Mouse (Mus musculus) limb, embryonic 12.5 days (tissue): ENCODE results near the gene Olfr1487. TPM values are rescaled to one million over a fixed set of nuclear protein-coding genes. Genes with fewer than 3 reads are reported as not detected.
"Not testable (repeated sequence)": the region's sequence is repeated elsewhere in the genome, so short reads cannot be mapped to it uniquely, and the experiment has no call there.

Experiments used
- ATAC-seq: fragments of 200-750 bp; cut with Nextera tagmentation; 2 replicates; pipeline ENCODE4 v1.8.0; 2017; ENCODE audit warnings: low read depth, moderate TSS enrichment; ENCODE audit not compliant: insufficient number of reproducible peaks, insufficient read depth, low FRiP score, low TSS enrichment
- H3K27ac ChIP-seq: fragments of 300-500 bp; sonication (generic); 2 replicates; pipeline ENCODE4 v1.5.1; 2016; ENCODE audit warnings: mild to moderate bottlenecking, moderate library complexity
- H3K27me3 ChIP-seq: fragments of 300-500 bp; sonication (generic); 2 replicates; pipeline ENCODE4 v1.6.1; 2016; ENCODE audit warnings: mild to moderate bottlenecking, moderate library complexity
- H3K36me3 ChIP-seq: fragments of 300-500 bp; sonication (generic); 2 replicates; pipeline ENCODE4 v1.6.1; 2016; ENCODE audit warnings: mild to moderate bottlenecking, moderate library complexity
- H3K4me1 ChIP-seq: fragments of 300-500 bp; sonication (generic); replicated peaks from 2 replicates; pipeline ENCODE4 v1.6.1; 2016
- H3K4me2 ChIP-seq: fragments of 300-500 bp; sonication (generic); 2 replicates; pipeline ENCODE4 v1.6.1; 2016; ENCODE audit warnings: mild to moderate bottlenecking, moderate library complexity
- H3K4me3 ChIP-seq: fragments of 300-500 bp; sonication (generic); replicated peaks from 2 replicates; pipeline ENCODE4 v1.5.1; 2016; ENCODE audit warnings: mild to moderate bottlenecking
- H3K9ac ChIP-seq: fragments of 300-500 bp; sonication (generic); replicated peaks from 2 replicates; pipeline ENCODE4 v1.6.1; 2016; ENCODE audit warnings: mild to moderate bottlenecking, moderate library complexity
- H3K9me3 ChIP-seq: fragments of 300-500 bp; sonication (generic); 2 replicates; pipeline ENCODE4 v1.6.1; 2016; ENCODE audit warnings: mild to moderate bottlenecking, moderate library complexity
- WGBS: fragments of 180-500 bp; shearing (Covaris S2); methylation state at CpG from one replicate; pipeline ENCODE4 v1.1.7; 2016; 5-methylcytosine and 5-hydroxymethylcytosine counted together
- microRNA-seq: library from miRNA; unstranded; fragments of <30 nt; microRNA quantifications from one replicate; pipeline ENCODE4, GENCODE M21; 2017
- polyA plus RNA-seq: library from polyadenylated mRNA; unstranded; fragments of >200 nt; fragmentation: Nextera tagmentation; extraction: Ambion mirVana; gene quantifications from 2 replicates; pipeline ENCODE4 v1.2.1, GENCODE M21; 2016

Gene Olfr1487
- polyA plus RNA-seq = not detected in 2 replicates

DNA sequence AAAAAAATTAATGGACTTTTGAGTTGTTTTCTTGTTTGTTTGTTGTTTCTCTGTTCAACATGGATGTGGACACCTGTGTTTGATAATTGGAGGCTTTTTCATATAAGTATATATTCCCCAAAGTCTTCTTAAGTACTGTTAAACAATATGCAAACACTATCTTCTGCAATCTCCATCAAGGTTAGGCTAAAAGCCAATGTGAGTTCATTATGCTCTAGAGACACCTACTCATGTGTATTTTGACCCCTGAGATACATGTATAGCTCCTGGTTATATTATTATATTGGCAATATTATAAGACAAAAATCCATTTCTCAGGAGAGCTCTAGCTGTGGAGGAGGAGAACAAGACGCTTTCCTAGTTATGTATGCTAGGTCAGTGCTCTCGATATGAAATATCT, at the start of gene Olfr1487:
Gene Olfr1487, plus strand, starts transcription at position 301 of the 400 bp plus-strand sequence.
- H3K4me2 ChIP-seq, H3K9ac ChIP-seq, H3K36me3 ChIP-seq, H3K4me3 ChIP-seq, ATAC-seq, H3K27me3 ChIP-seq, H3K4me1 ChIP-seq, H3K27ac ChIP-seq: not testable (repeated sequence)
- H3K9me3 ChIP-seq = peaks cover 15% of the 10 kb centered on the region
- WGBS = 89% methylated on average over 2 of the region's 2 CpGs

DNA sequence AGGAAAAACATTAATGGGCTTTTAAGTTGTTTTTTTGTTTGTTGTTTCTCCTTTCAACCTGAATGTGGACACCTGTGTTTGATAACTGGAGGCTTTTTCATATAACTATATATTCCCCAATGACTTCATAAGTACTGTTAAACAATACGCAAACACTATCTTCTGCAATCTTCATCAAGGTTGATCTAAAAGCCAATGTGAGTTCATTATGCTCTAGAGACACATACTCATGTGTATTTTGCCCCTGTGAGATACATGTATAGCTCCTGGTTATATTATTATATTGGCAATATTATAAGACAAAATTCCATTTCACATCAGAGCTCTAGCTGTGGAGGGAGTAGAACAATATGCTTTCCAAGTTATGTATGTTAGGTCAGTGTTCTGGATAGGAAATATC, 34.0 kb upstream of the Olfr1487 start, which contains the start of gene Olfr1484:
Gene Olfr1484, plus strand, starts transcription at position 301 of the 400 bp plus-strand sequence.
- H3K4me2 ChIP-seq = no peak within 1 kb of the TSS
- H3K9me3 ChIP-seq = peaks cover 13% of the 10 kb centered on the region; the same call in 1 of the 2 replicates
- no peak within 1 kb of the TSS for H3K9ac ChIP-seq
- 88% methylated on average over 1 of the region's 1 CpGs for WGBS
- no peaks in the 10 kb centered on the region for H3K27me3 ChIP-seq
- no peak for ATAC-seq
- no peaks in the 10 kb centered on the region for H3K36me3 ChIP-seq
- no peak within 1 kb of the TSS for H3K4me3 ChIP-seq
- H3K27ac ChIP-seq = no peak within 1 kb of the TSS
- H3K4me1 ChIP-seq = no peaks in the 10 kb centered on the region

DNA sequence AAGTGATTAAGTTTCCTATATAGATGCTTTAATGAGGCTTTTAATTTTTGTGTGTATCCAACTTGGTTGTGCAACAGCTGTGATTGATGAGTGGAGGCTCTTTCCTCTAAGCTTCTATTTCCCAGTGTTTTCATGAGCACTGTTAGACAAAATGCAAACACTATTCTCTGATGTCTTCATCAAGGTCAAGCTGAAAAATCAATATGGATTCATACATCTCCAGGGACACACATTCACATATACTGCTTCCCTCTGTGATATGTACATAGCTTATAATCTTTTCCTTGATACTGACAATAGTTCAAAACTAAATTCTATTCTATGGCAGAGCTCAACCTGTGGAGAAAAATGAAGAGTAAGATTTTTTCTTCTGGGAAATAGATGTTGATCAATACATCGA, 14.1 kb downstream of the Olfr1487 start, which contains the start of gene Olfr1489:
Gene Olfr1489, plus strand, starts transcription at position 301 of the 400 bp plus-strand sequence.
- Histone ChIP-seq H3K27ac (no peak within 1 kb of the TSS), H3K9me3 (peaks cover 5% of the 10 kb centered on the region; the same call in 1 of the 2 replicates), H3K4me1 (no peaks in the 10 kb centered on the region), H3K36me3 (no peaks in the 10 kb centered on the region), H3K9ac (no peak within 1 kb of the TSS), H3K4me3 (no peak within 1 kb of the TSS), H3K27me3 (no peaks in the 10 kb centered on the region), H3K4me2 (no peak within 1 kb of the TSS)
- WGBS = 90% methylated on average over 1 of the region's 1 CpGs
- no peak for ATAC-seq

DNA sequence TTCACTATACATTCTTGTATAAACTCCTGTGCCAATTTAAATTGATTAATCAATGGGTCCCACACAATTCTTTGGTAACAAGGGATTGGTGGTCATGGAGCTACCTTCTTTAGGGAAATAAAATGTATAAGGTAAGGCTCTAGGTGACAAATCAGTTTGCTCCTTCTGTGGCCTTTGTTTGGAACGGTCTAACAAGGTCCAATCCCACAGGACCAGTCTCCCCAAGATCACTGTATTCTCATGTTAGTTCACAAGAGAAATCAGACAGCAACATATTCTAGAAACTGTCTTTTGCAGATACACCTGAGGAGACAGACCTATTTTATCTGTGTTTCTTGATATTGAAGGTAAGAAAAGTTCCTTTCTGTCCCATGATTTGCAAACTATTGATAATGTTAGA, 33.6 kb downstream of the Olfr1487 start, which contains the start of gene Olfr1490:
Gene Olfr1490, plus strand, starts transcription at position 301 of the 400 bp plus-strand sequence.
- H3K9me3 ChIP-seq = 0 out of 2 replicates have a peak, but pooled peaks cover 15% of the 10 kb centered on the region
- WGBS = 43% methylated on average over 1 of the region's 1 CpGs
- ATAC-seq = no peak
- no peaks in the 10 kb centered on the region for H3K27me3 ChIP-seq
- H3K9ac ChIP-seq = no peak within 1 kb of the TSS
- no peak within 1 kb of the TSS for H3K4me2 ChIP-seq
- no peaks in the 10 kb centered on the region for H3K36me3 ChIP-seq
- H3K4me1 ChIP-seq = no peaks in the 10 kb centered on the region
- H3K27ac ChIP-seq = no peak within 1 kb of the TSS
- no peak within 1 kb of the TSS for H3K4me3 ChIP-seq

Small RNA genes lying within 50 kb of the gene (microRNA-seq; reads per million reads assigned to microRNA genes)
- gene Gm22323 (not detected), gene Gm23931 (not detected)

Other genes with a start within 250 kb of the Olfr1487 start
- not detected in 2 replicates for gene Olfr1469, start 209.5 kb upstream of the Olfr1487 start, polyA plus RNA-seq
- not detected in 2 replicates for gene Olfr1471, start 174.0 kb upstream of the Olfr1487 start, polyA plus RNA-seq
- gene Olfr1472, start 161.3 kb upstream of the Olfr1487 start, polyA plus RNA-seq = not detected in 2 replicates
- gene Olfr1474, start 147.8 kb upstream of the Olfr1487 start, polyA plus RNA-seq = not detected in 2 replicates
- not detected in 2 replicates for gene Olfr1475, start 137.2 kb upstream of the Olfr1487 start, polyA plus RNA-seq
- gene Olfr1477, start 116.8 kb upstream of the Olfr1487 start, polyA plus RNA-seq = not detected in 2 replicates
- gene Olfr1480, start 89.5 kb upstream of the Olfr1487 start, polyA plus RNA-seq = not detected in 2 replicates
- not detected in 2 replicates for gene Olfr1484, start 33.9 kb upstream of the Olfr1487 start, polyA plus RNA-seq
- not detected in 2 replicates for gene Olfr1489, start 14.2 kb downstream of the Olfr1487 start, polyA plus RNA-seq
- not detected in 2 replicates for gene Olfr1490, start 33.7 kb downstream of the Olfr1487 start, polyA plus RNA-seq
- gene Olfr1491, start 79.9 kb downstream of the Olfr1487 start, polyA plus RNA-seq = not detected in 2 replicates
- gene Olfr1493-ps1, start 105.9 kb downstream of the Olfr1487 start, polyA plus RNA-seq = not detected in 2 replicates
- not detected in 2 replicates for gene Olfr1494, start 122.4 kb downstream of the Olfr1487 start, polyA plus RNA-seq
- not detected in 2 replicates for gene Olfr1495, start 147.2 kb downstream of the Olfr1487 start, polyA plus RNA-seq
- not detected in 2 replicates for gene Olfr1496, start 160.5 kb downstream of the Olfr1487 start, polyA plus RNA-seq
- gene Olfr1497, start 180.8 kb downstream of the Olfr1487 start, polyA plus RNA-seq = not detected in 2 replicates
- not detected in 2 replicates for gene Olfr1499, start 202.1 kb downstream of the Olfr1487 start, polyA plus RNA-seq
- gene Olfr1500, start 213.1 kb downstream of the Olfr1487 start, polyA plus RNA-seq = not detected in 2 replicates
- not detected in 2 replicates for gene Olfr1501, start 233.3 kb downstream of the Olfr1487 start, polyA plus RNA-seq
- not detected in 2 replicates for gene Olfr1502, start 244.4 kb downstream of the Olfr1487 start, polyA plus RNA-seq